Mouse (Mus musculus): ENCODE results near the gene Shb. TPM values are rescaled to one million over a fixed set of nuclear protein-coding genes. Genes with fewer than 3 reads are reported as not detected.

The Shb gene
- polyA plus RNA-seq, 1 experiment from 2014 or later = 5.5 TPM

- no peak overlapping the region for H3K4me3 ChIP-seq (ENCODE audit: low read depth, low read length)
- no peak overlapping the region for H3K4me2 ChIP-seq (replicated peaks; ENCODE audit: low read depth)
- DNase-seq (ENCODE audit: low spot score) = no peak
- TF ChIP-seq EP300 (optimal IDR thresholded peaks at IDR 0.05) (no peak), CTCF (IDR thresholded peaks at IDR 0.05; ENCODE audit: low read depth) (no peak)
- H3K9ac ChIP-seq (ENCODE audit: low read length) = no peak overlapping the region
- no peaks in the 10 kb centered on the region for H3K27me3 ChIP-seq (ENCODE audit: control insufficient read depth, insufficient read depth, low read length)
- no peaks in the 10 kb centered on the region for H3K36me3 ChIP-seq (ENCODE audit: control insufficient read depth, insufficient read depth, low read length)
- no peak for ATAC-seq (ENCODE audit: low FRiP score, low TSS enrichment)
- H3K9me3 ChIP-seq (ENCODE audit: control insufficient read depth, low read length) = no peaks in the 10 kb centered on the region
- H3K4me1 ChIP-seq (replicated peaks; ENCODE audit: control insufficient read depth, insufficient read depth) = 0 out of 2 replicates have a peak, but pooled peaks cover 4% of the 10 kb centered on the region
- 87% methylated on average over 12 of the region's 12 CpGs for WGBS
- H3K27ac ChIP-seq (replicated peaks) = no peak overlapping the region
These were observed 98.2 kb downstream of the Shb start for GRCm38 (mm10) chr4:45434071-45434470.

- no peak overlapping the region for H3K4me2 ChIP-seq (replicated peaks; ENCODE audit: low read depth)
- DNase-seq (ENCODE audit: low spot score) (no peak), ATAC-seq (ENCODE audit: low FRiP score, low TSS enrichment) (no peak)
- no peaks in the 10 kb centered on the region for H3K36me3 ChIP-seq (ENCODE audit: control insufficient read depth, insufficient read depth, low read length)
- no peak overlapping the region for H3K4me3 ChIP-seq (ENCODE audit: low read depth, low read length)
- 0 out of 2 replicates have a peak, but pooled peaks cover 1% of the 10 kb centered on the region for H3K4me1 ChIP-seq (replicated peaks; ENCODE audit: control insufficient read depth, insufficient read depth)
- no peak overlapping the region for H3K27ac ChIP-seq (replicated peaks)
- WGBS = 74% methylated on average over 3 of the region's 3 CpGs
- H3K27me3 ChIP-seq (ENCODE audit: control insufficient read depth, insufficient read depth, low read length) = no peaks in the 10 kb centered on the region
- no peak overlapping the region for H3K9ac ChIP-seq (ENCODE audit: low read length)
- TF ChIP-seq CTCF (IDR thresholded peaks at IDR 0.05; ENCODE audit: low read depth) (no peak), EP300 (optimal IDR thresholded peaks at IDR 0.05) (no peak)
- no peaks in the 10 kb centered on the region for H3K9me3 ChIP-seq (ENCODE audit: control insufficient read depth, low read length)
These were observed 100.5 kb downstream of the Shb start for GRCm38 (mm10) chr4:45431806-45432205.

- Histone ChIP-seq H3K4me2 (replicated peaks; ENCODE audit: low read depth) (no peak overlapping the region), H3K36me3 (ENCODE audit: control insufficient read depth, insufficient read depth, low read length) (no peaks in the 10 kb centered on the region), H3K4me3 (ENCODE audit: low read depth, low read length) (no peak overlapping the region), H3K27ac (replicated peaks) (no peak overlapping the region), H3K4me1 (replicated peaks; ENCODE audit: control insufficient read depth, insufficient read depth) (no peaks in the 10 kb centered on the region), H3K27me3 (ENCODE audit: control insufficient read depth, insufficient read depth, low read length) (no peaks in the 10 kb centered on the region), H3K9ac (ENCODE audit: low read length) (no peak overlapping the region), H3K9me3 (ENCODE audit: control insufficient read depth, low read length) (no peaks in the 10 kb centered on the region)
- ATAC-seq (ENCODE audit: low FRiP score, low TSS enrichment) = no peak
- 80% methylated on average over 3 of the region's 3 CpGs for WGBS
- no peak for DNase-seq (ENCODE audit: low spot score)
- TF ChIP-seq CTCF (IDR thresholded peaks at IDR 0.05; ENCODE audit: low read depth) (no peak), EP300 (optimal IDR thresholded peaks at IDR 0.05) (no peak)
These were observed 101.0 kb downstream of the Shb start for GRCm38 (mm10) chr4:45431316-45431715.

GRCm38 (mm10) chr4:45429451-45429850 lies 102.8 kb downstream of the Shb start:
- 82% methylated on average over 7 of the region's 7 CpGs for WGBS

GRCm38 (mm10) chr4:45426724-45427457 lies 105.4 kb downstream of the Shb start:
- 70% methylated on average over 13 of the region's 13 CpGs for WGBS
- H3K4me1 ChIP-seq (replicated peaks; ENCODE audit: control insufficient read depth, insufficient read depth) = 0 out of 2 replicates have a peak, but pooled peaks cover 5% of the 10 kb centered on the region
- no peaks in the 10 kb centered on the region for H3K27me3 ChIP-seq (ENCODE audit: control insufficient read depth, insufficient read depth, low read length)
- TF ChIP-seq EP300 (optimal IDR thresholded peaks at IDR 0.05) (no peak), CTCF (IDR thresholded peaks at IDR 0.05; ENCODE audit: low read depth) (peak; percentile 63)
- no peak overlapping the region for H3K9ac ChIP-seq (ENCODE audit: low read length)
- no peaks in the 10 kb centered on the region for H3K9me3 ChIP-seq (ENCODE audit: control insufficient read depth, low read length)
- DNase-seq (ENCODE audit: low spot score) (peak; percentile 54), ATAC-seq (ENCODE audit: low FRiP score, low TSS enrichment) (no peak)
- no peak overlapping the region for H3K27ac ChIP-seq (replicated peaks)
- no peak overlapping the region for H3K4me3 ChIP-seq (ENCODE audit: low read depth, low read length)
- no peak overlapping the region for H3K4me2 ChIP-seq (replicated peaks; ENCODE audit: low read depth)
- no peaks in the 10 kb centered on the region; the same call in 1 of the 2 replicates for H3K36me3 ChIP-seq (ENCODE audit: control insufficient read depth, insufficient read depth, low read length)

More at GRCm38 (mm10) chr4:45429451-45429850, 102.8 kb downstream of the Shb start:
- H3K4me3 ChIP-seq (ENCODE audit: low read depth, low read length) = no peak overlapping the region
- TF ChIP-seq EP300 (optimal IDR thresholded peaks at IDR 0.05) = no peak
- TF ChIP-seq CTCF (IDR thresholded peaks at IDR 0.05; ENCODE audit: low read depth) = no peak
- no peak overlapping the region for H3K4me2 ChIP-seq (replicated peaks; ENCODE audit: low read depth)
- no peak overlapping the region for H3K27ac ChIP-seq (replicated peaks)
- no peak overlapping the region for H3K9ac ChIP-seq (ENCODE audit: low read length)
- H3K4me1 ChIP-seq (replicated peaks; ENCODE audit: control insufficient read depth, insufficient read depth) = no peaks in the 10 kb centered on the region
- DNase-seq (ENCODE audit: low spot score) = no peak
- no peaks in the 10 kb centered on the region; the same call in 1 of the 2 replicates for H3K36me3 ChIP-seq (ENCODE audit: control insufficient read depth, insufficient read depth, low read length)
- no peaks in the 10 kb centered on the region for H3K9me3 ChIP-seq (ENCODE audit: control insufficient read depth, low read length)
- H3K27me3 ChIP-seq (ENCODE audit: control insufficient read depth, insufficient read depth, low read length) = no peaks in the 10 kb centered on the region
- ATAC-seq (ENCODE audit: low FRiP score, low TSS enrichment) = no peak

- 31% methylated on average over 8 of the region's 8 CpGs for WGBS
- H3K4me3 ChIP-seq (ENCODE audit: low read depth, low read length) = no peak overlapping the region
- no peaks in the 10 kb centered on the region; the same call in 1 of the 2 replicates for H3K36me3 ChIP-seq (ENCODE audit: control insufficient read depth, insufficient read depth, low read length)
- no peaks in the 10 kb centered on the region for H3K9me3 ChIP-seq (ENCODE audit: control insufficient read depth, low read length)
- H3K9ac ChIP-seq (ENCODE audit: low read length) = no peak overlapping the region
- ATAC-seq (ENCODE audit: low FRiP score, low TSS enrichment) (peak; percentile 42; the same call in 1 of the 2 replicates), DNase-seq (ENCODE audit: low spot score) (peak; percentile 73)
- no peaks in the 10 kb centered on the region for H3K27me3 ChIP-seq (ENCODE audit: control insufficient read depth, insufficient read depth, low read length)
- no peak overlapping the region for H3K27ac ChIP-seq (replicated peaks)
- no peak for TF ChIP-seq EP300 (optimal IDR thresholded peaks at IDR 0.05)
- TF ChIP-seq CTCF (IDR thresholded peaks at IDR 0.05; ENCODE audit: low read depth) = no peak
- H3K4me2 ChIP-seq (replicated peaks; ENCODE audit: low read depth) = no peak overlapping the region
- 0 out of 2 replicates have a peak, but pooled peaks cover 5% of the 10 kb centered on the region for H3K4me1 ChIP-seq (replicated peaks; ENCODE audit: control insufficient read depth, insufficient read depth)
These were observed 108.9 kb downstream of the Shb start for GRCm38 (mm10) chr4:45423406-45423805.

All from stomach, postnatal 0 days (tissue).